Mouse (Mus musculus) testis, postnatal 14 days (tissue): ENCODE results near the gene Ush1g.

Experiments
- DNase-seq: peaks from one replicate; pipeline ENCODE4 v3.0.0; 2021; ENCODE audit warnings: low spot score

Gene Ush1g

GRCm38 (mm10) chr11:115287386-115287785, 34.5 kb downstream of the Ush1g start:
- no peak for DNase-seq

- no peak for DNase-seq
Measured at GRCm38 (mm10) chr11:115286201-115286993, 35.4 kb downstream of the Ush1g start.

- DNase-seq: no peak
Measured at GRCm38 (mm10) chr11:115285282-115285681, 36.6 kb downstream of the Ush1g start.

- no peak for DNase-seq
Measured at GRCm38 (mm10) chr11:115283891-115284620, 37.8 kb downstream of the Ush1g start.

- DNase-seq: no peak
Measured at GRCm38 (mm10) chr11:115283486-115283765, 38.4 kb downstream of the Ush1g start.

- DNase-seq: peak; percentile 61
Measured at GRCm38 (mm10) chr11:115282723-115283485, 38.9 kb downstream of the Ush1g start.

- DNase-seq: no peak
Measured at GRCm38 (mm10) chr11:115282295-115282694, 39.5 kb downstream of the Ush1g start.

GRCm38 (mm10) chr11:115279726-115280125, 42.1 kb downstream of the Ush1g start:
- no peak for DNase-seq

GRCm38 (mm10) chr11:115278176-115278575, 43.7 kb downstream of the Ush1g start:
- DNase-seq: no peak

- no peak for DNase-seq
Measured at GRCm38 (mm10) chr11:115277604-115277975, 44.3 kb downstream of the Ush1g start.

GRCm38 (mm10) chr11:115276780-115277603, 44.8 kb downstream of the Ush1g start, which contains the start of gene Fdxr:
Gene Fdxr, minus strand, starts transcription at chr11:115277050.
- peak; percentile 96 for DNase-seq

GRCm38 (mm10) chr11:115275954-115276353, 45.9 kb downstream of the Ush1g start:
- DNase-seq: no peak

- peak; percentile 56 for DNase-seq
Measured at GRCm38 (mm10) chr11:115275509-115275908, 46.3 kb downstream of the Ush1g start.

GRCm38 (mm10) chr11:115274771-115275170, 47.1 kb downstream of the Ush1g start:
- DNase-seq: no peak

- DNase-seq: no peak
Measured at GRCm38 (mm10) chr11:115274178-115274577, 47.7 kb downstream of the Ush1g start.

- DNase-seq: no peak
Measured at GRCm38 (mm10) chr11:115273735-115274134, 48.1 kb downstream of the Ush1g start.

GRCm38 (mm10) chr11:115272894-115273498, 48.8 kb downstream of the Ush1g start:
- DNase-seq: no peak

- no peak for DNase-seq
Measured at GRCm38 (mm10) chr11:115271481-115271880, 50.4 kb downstream of the Ush1g start.

- no peak for DNase-seq
Measured at GRCm38 (mm10) chr11:115271052-115271451, 50.8 kb downstream of the Ush1g start.

GRCm38 (mm10) chr11:115270148-115270861, 51.5 kb downstream of the Ush1g start:
- DNase-seq: peak; percentile 63
